Mouse (Mus musculus): ENCODE results near the gene Rassf7. TPM values are rescaled to one million over a fixed set of nuclear protein-coding genes. Genes with fewer than 3 reads are reported as not detected.

Rassf7 gene
- total and polyA plus RNA-seq, 2 experiments from 2014 or later, result 5.8 to 43.2 TPM

DNA sequence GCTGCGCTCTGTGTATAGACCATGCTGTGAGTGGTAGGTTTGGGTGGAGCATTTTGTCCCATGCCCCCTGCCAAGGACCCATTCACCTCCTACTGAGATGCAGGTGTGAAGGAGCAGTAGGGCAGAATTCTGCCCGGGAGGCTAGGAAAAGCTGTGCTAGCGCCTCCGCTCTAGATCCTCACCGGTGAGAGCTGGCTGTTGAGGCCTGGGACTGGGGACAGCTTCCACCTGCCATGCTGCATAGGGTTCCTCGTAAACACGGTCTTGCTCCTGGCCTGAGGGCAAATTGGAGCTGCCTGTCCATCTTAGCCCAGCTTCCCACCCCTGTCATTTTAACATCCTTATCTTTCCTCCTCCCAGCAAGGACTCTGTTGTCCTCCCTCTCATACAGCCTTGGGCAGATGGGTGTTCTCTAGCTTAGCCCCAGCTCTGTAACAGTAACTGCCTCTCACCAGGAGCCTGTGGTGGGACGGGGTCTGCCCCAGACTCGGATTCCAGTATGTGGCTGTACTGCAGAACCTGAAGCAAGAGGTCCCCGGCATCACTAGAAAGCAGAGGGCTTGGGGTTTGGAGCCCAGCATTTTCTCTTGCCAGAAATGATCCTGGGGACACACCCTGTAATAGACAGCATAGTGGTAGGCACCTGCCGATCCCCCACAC, 48.5 kb downstream of the Rassf7 start:
- no peaks in the 10 kb centered on the region for H3K27me3 ChIP-seq (ENCODE audit: control insufficient read depth, insufficient read depth, low read length)
- peaks cover 9% of the 10 kb centered on the region for H3K4me1 ChIP-seq (ENCODE audit: control insufficient read depth, insufficient read depth)
- 77% methylated on average over 11 of the region's 11 CpGs for WGBS
- DNase-seq (ENCODE audit: low spot score), result no peak
- TF ChIP-seq EP300 (IDR thresholded peaks at IDR 0.05; ENCODE audit: low read depth) (no peak), CTCF (IDR thresholded peaks at IDR 0.05; ENCODE audit: low read depth) (no peak)
- H3K4me3 ChIP-seq (ENCODE audit: low read depth, low read length), result no peak overlapping the region
- H3K9me3 ChIP-seq (replicated peaks; ENCODE audit: control insufficient read depth, low read length), result no peaks in the 10 kb centered on the region
- H3K36me3 ChIP-seq (replicated peaks; ENCODE audit: control insufficient read depth, insufficient read depth, low read length), result peaks cover 50% of the 10 kb centered on the region
- no peak overlapping the region for H3K4me2 ChIP-seq (ENCODE audit: low read depth, low read length)
- no peak overlapping the region for H3K9ac ChIP-seq (replicated peaks; ENCODE audit: low read depth, low read length)
- ATAC-seq (ENCODE audit: insufficient read depth, low read depth), result no peak
- no peak overlapping the region for H3K27ac ChIP-seq (ENCODE audit: low read depth)

DNA sequence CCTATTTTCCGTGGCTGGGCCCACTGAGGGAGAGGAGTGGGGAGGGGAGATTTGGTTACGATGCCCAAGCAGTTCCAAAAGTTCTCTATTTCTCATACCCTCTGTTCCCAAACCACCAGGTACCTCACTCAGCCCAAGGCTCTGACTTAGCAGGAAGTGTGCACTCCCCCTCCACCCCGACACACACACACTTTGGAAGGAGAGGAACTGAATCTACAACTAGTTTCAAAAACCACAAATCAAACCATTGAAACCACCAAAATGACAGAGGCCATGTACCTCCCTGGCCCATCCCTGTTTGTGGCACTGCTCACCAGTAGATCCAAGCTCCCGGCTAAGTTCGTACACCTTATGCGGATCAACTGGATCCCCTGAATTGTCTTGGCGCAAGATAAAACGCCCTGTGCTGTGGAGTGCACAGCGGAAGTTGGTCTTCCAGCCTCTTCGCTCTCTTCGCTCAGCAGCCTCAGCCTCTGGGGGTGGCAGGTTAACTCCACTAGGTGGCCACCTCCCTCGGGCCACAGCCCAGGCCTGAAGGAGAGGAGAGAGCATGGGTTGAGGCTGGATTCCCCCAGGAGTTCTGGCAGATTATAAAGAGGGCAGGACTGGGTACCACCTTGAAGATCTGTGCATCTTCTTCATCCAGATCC, 49.2 kb downstream of the Rassf7 start:
- TF ChIP-seq CTCF (IDR thresholded peaks at IDR 0.05; ENCODE audit: low read depth) (peak; percentile 67), EP300 (IDR thresholded peaks at IDR 0.05; ENCODE audit: low read depth) (no peak)
- Histone ChIP-seq H3K9me3 (replicated peaks; ENCODE audit: control insufficient read depth, low read length) (no peaks in the 10 kb centered on the region), H3K27ac (ENCODE audit: low read depth) (no peak overlapping the region), H3K4me3 (ENCODE audit: low read depth, low read length) (peak overlapping the region; percentile 67), H3K4me2 (ENCODE audit: low read depth, low read length) (peak overlapping the region; percentile 63), H3K9ac (replicated peaks; ENCODE audit: low read depth, low read length) (no peak overlapping the region), H3K27me3 (ENCODE audit: control insufficient read depth, insufficient read depth, low read length) (no peaks in the 10 kb centered on the region), H3K36me3 (replicated peaks; ENCODE audit: control insufficient read depth, insufficient read depth, low read length) (peaks cover 42% of the 10 kb centered on the region), H3K4me1 (ENCODE audit: control insufficient read depth, insufficient read depth) (peaks cover 9% of the 10 kb centered on the region)
- DNase-seq (ENCODE audit: low spot score), result peak; percentile 41
- peak; percentile 65 for ATAC-seq (ENCODE audit: insufficient read depth, low read depth)
- WGBS, result 30% methylated on average over 12 of the region's 12 CpGs

DNA sequence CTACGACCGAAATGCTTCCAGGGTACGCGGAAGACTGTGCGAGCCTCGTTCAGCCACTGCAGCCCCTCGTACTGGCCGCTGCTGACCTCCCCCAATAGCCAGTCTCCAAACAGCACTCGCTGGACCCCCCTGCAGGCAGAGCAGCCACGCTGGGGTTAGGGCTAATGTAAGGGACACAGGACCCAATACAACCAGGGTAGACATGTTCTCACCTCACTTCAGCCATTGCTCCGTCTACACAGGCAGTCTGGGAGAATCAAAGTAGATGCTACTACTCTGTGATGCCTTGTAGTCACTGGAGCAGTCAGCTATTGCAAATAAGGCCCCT, 49.7 kb downstream of the Rassf7 start:
- WGBS, result 36% methylated on average over 11 of the region's 11 CpGs
- no peak overlapping the region for H3K27ac ChIP-seq (ENCODE audit: low read depth)
- DNase-seq (ENCODE audit: low spot score), result no peak
- H3K9me3 ChIP-seq (replicated peaks; ENCODE audit: control insufficient read depth, low read length), result no peaks in the 10 kb centered on the region
- H3K36me3 ChIP-seq (replicated peaks; ENCODE audit: control insufficient read depth, insufficient read depth, low read length), result peaks cover 37% of the 10 kb centered on the region
- H3K4me2 ChIP-seq (ENCODE audit: low read depth, low read length), result peak overlapping the region; percentile 63
- peaks cover 9% of the 10 kb centered on the region for H3K4me1 ChIP-seq (ENCODE audit: control insufficient read depth, insufficient read depth)
- H3K9ac ChIP-seq (replicated peaks; ENCODE audit: low read depth, low read length), result no peak overlapping the region
- H3K27me3 ChIP-seq (ENCODE audit: control insufficient read depth, insufficient read depth, low read length), result no peaks in the 10 kb centered on the region
- 0 out of 2 replicates have a peak, but pooled peaks have one; percentile 7 for ATAC-seq (ENCODE audit: insufficient read depth, low read depth)
- H3K4me3 ChIP-seq (ENCODE audit: low read depth, low read length), result peak overlapping the region; percentile 67
- no peak for TF ChIP-seq CTCF (IDR thresholded peaks at IDR 0.05; ENCODE audit: low read depth)
- TF ChIP-seq EP300 (IDR thresholded peaks at IDR 0.05; ENCODE audit: low read depth), result no peak

- Histone ChIP-seq H3K4me3 (ENCODE audit: low read depth, low read length) (peak within 1 kb of the TSS; percentile 67), H3K27me3 (ENCODE audit: control insufficient read depth, insufficient read depth, low read length) (no peaks in the 10 kb centered on the region), H3K4me1 (ENCODE audit: control insufficient read depth, insufficient read depth) (peaks cover 9% of the 10 kb centered on the region), H3K27ac (ENCODE audit: low read depth) (peak within 1 kb of the TSS; percentile 46; the same call in 1 of the 2 replicates), H3K36me3 (replicated peaks; ENCODE audit: control insufficient read depth, insufficient read depth, low read length) (peaks cover 32% of the 10 kb centered on the region), H3K9ac (replicated peaks; ENCODE audit: low read depth, low read length) (peak within 1 kb of the TSS; percentile 64), H3K4me2 (ENCODE audit: low read depth, low read length) (peak within 1 kb of the TSS; percentile 63), H3K9me3 (replicated peaks; ENCODE audit: control insufficient read depth, low read length) (no peaks in the 10 kb centered on the region)
- DNase-seq (ENCODE audit: low spot score), result peak; percentile 77
- WGBS, result 5% methylated on average over 25 of the region's 25 CpGs
- no peak for TF ChIP-seq CTCF (IDR thresholded peaks at IDR 0.05; ENCODE audit: low read depth)
- no peak for TF ChIP-seq EP300 (IDR thresholded peaks at IDR 0.05; ENCODE audit: low read depth)
- ATAC-seq (ENCODE audit: insufficient read depth, low read depth), result peak; percentile 79
Observed at GRCm38 (mm10) chr7:141265739-141266561, 50.3 kb downstream of the Rassf7 start, which contains the start of gene Irf7. Irf7 (minus strand) TSS chr7:141266481.

MicroRNAs within 50 kb of the gene (microRNA counts, 519-probe panel; counts per million panel counts)
- 5,683 counts per million, percentile 74 among the panel's probes with 10 or more counts for microRNA mmu-miR-210

Small RNA genes within 50 kb of the gene (microRNA-seq; reads per million reads assigned to microRNA genes)
- 1,367 reads per million, percentile 82 among the genes with 10 or more reads in this experiment for gene Mir210

Other genes with a start within 250 kb of the Rassf7 start
- 1.4 and 23.1 TPM in 2 replicates for gene Ifitm1, start 248.6 kb upstream of the Rassf7 start, total RNA-seq (2014; rRNA removed; ENCODE audit: low replicate concordance)
- gene Ifitm1, start 248.6 kb upstream of the Rassf7 start, polyA plus RNA-seq (2015; fragmentation: Nextera tagmentation; extraction: Ambion mirVana), result 4.1 and 6.6 TPM in 2 replicates
- 148 and 324 TPM in 2 replicates for gene Ifitm3, start 205.1 kb upstream of the Rassf7 start, total RNA-seq (2014; rRNA removed; ENCODE audit: low replicate concordance)
- gene Ifitm3, start 205.1 kb upstream of the Rassf7 start, polyA plus RNA-seq (2015; fragmentation: Nextera tagmentation; extraction: Ambion mirVana), result 202 and 230 TPM in 2 replicates
- not detected in 2 replicates for gene Ifitm6, start 197.9 kb upstream of the Rassf7 start, total RNA-seq (2014; rRNA removed; ENCODE audit: low replicate concordance)
- 0.30 and 0.74 TPM in 2 replicates for gene Ifitm6, start 197.9 kb upstream of the Rassf7 start, polyA plus RNA-seq (2015; fragmentation: Nextera tagmentation; extraction: Ambion mirVana)
- gene Gm17387, start 186.7 kb upstream of the Rassf7 start, total RNA-seq (2014; rRNA removed; ENCODE audit: low replicate concordance), result not detected in 2 replicates
- not detected in 2 replicates for gene Gm17387, start 186.7 kb upstream of the Rassf7 start, polyA plus RNA-seq (2015; fragmentation: Nextera tagmentation; extraction: Ambion mirVana)
- gene B4galnt4, start 154.8 kb upstream of the Rassf7 start, total RNA-seq (2014; rRNA removed; ENCODE audit: low replicate concordance), result 0.43 TPM in 1 of 2 replicates, not detected in the other
- 0.10 TPM in 1 of 2 replicates, not detected in the other for gene B4galnt4, start 154.8 kb upstream of the Rassf7 start, polyA plus RNA-seq (2015; fragmentation: Nextera tagmentation; extraction: Ambion mirVana)
- 3.8 TPM in 1 of 2 replicates, not detected in the other for gene Pkp3, start 137.6 kb upstream of the Rassf7 start, total RNA-seq (2014; rRNA removed; ENCODE audit: low replicate concordance)
- 0.19 and 0.20 TPM in 2 replicates for gene Pkp3, start 137.6 kb upstream of the Rassf7 start, polyA plus RNA-seq (2015; fragmentation: Nextera tagmentation; extraction: Ambion mirVana)
- 10.3 and 16.8 TPM in 2 replicates for gene Sigirr, start 115.3 kb upstream of the Rassf7 start, total RNA-seq (2014; rRNA removed; ENCODE audit: low replicate concordance)
- 4.2 and 5.1 TPM in 2 replicates for gene Sigirr, start 115.3 kb upstream of the Rassf7 start, polyA plus RNA-seq (2015; fragmentation: Nextera tagmentation; extraction: Ambion mirVana)
- not detected in 2 replicates for gene Ano9, start 98.1 kb upstream of the Rassf7 start, total RNA-seq (2014; rRNA removed; ENCODE audit: low replicate concordance)
- 0.04 and 0.07 TPM in 2 replicates for gene Ano9, start 98.1 kb upstream of the Rassf7 start, polyA plus RNA-seq (2015; fragmentation: Nextera tagmentation; extraction: Ambion mirVana)
- 22.3 and 35.5 TPM in 2 replicates for gene Ptdss2, start 93.5 kb upstream of the Rassf7 start, total RNA-seq (2014; rRNA removed; ENCODE audit: low replicate concordance)
- 54.8 and 56.9 TPM in 2 replicates for gene Ptdss2, start 93.5 kb upstream of the Rassf7 start, polyA plus RNA-seq (2015; fragmentation: Nextera tagmentation; extraction: Ambion mirVana)
- gene Rnh1, start 43.0 kb upstream of the Rassf7 start, total RNA-seq (2014; rRNA removed; ENCODE audit: low replicate concordance), result 157 and 172 TPM in 2 replicates
- gene Rnh1, start 43.0 kb upstream of the Rassf7 start, polyA plus RNA-seq (2015; fragmentation: Nextera tagmentation; extraction: Ambion mirVana), result 88.3 and 90.2 TPM in 2 replicates
- 72.2 and 74.9 TPM in 2 replicates for gene Hras, start 21.9 kb upstream of the Rassf7 start, total RNA-seq (2014; rRNA removed; ENCODE audit: low replicate concordance)
- gene Hras, start 21.9 kb upstream of the Rassf7 start, polyA plus RNA-seq (2015; fragmentation: Nextera tagmentation; extraction: Ambion mirVana), result 73.5 and 78.9 TPM in 2 replicates
- gene Lrrc56, start 21.7 kb upstream of the Rassf7 start, total RNA-seq (2014; rRNA removed; ENCODE audit: low replicate concordance), result 1.1 and 5.6 TPM in 2 replicates
- gene Lrrc56, start 21.7 kb upstream of the Rassf7 start, polyA plus RNA-seq (2015; fragmentation: Nextera tagmentation; extraction: Ambion mirVana), result 2.9 TPM in 2 replicates
- gene Lmntd2, start 1.8 kb upstream of the Rassf7 start, total RNA-seq (2014; rRNA removed; ENCODE audit: low replicate concordance), result 0.12 TPM in 1 of 2 replicates, not detected in the other
- 0.07 and 0.15 TPM in 2 replicates for gene Lmntd2, start 1.8 kb upstream of the Rassf7 start, polyA plus RNA-seq (2015; fragmentation: Nextera tagmentation; extraction: Ambion mirVana)
- 28.9 and 31.9 TPM in 2 replicates for gene Phrf1, start 12.9 kb downstream of the Rassf7 start, total RNA-seq (2014; rRNA removed; ENCODE audit: low replicate concordance)
- 17.4 and 20.4 TPM in 2 replicates for gene Phrf1, start 12.9 kb downstream of the Rassf7 start, polyA plus RNA-seq (2015; fragmentation: Nextera tagmentation; extraction: Ambion mirVana)
- gene Irf7, start 50.6 kb downstream of the Rassf7 start, total RNA-seq (2014; rRNA removed; ENCODE audit: low replicate concordance), result 10.0 and 18.8 TPM in 2 replicates
- 6.2 and 7.5 TPM in 2 replicates for gene Irf7, start 50.6 kb downstream of the Rassf7 start, polyA plus RNA-seq (2015; fragmentation: Nextera tagmentation; extraction: Ambion mirVana)
- not detected in 2 replicates for gene Cdhr5, start 60.9 kb downstream of the Rassf7 start, total RNA-seq (2014; rRNA removed; ENCODE audit: low replicate concordance)
- not detected in 2 replicates for gene Cdhr5, start 60.9 kb downstream of the Rassf7 start, polyA plus RNA-seq (2015; fragmentation: Nextera tagmentation; extraction: Ambion mirVana)
- gene Sct, start 63.3 kb downstream of the Rassf7 start, total RNA-seq (2014; rRNA removed; ENCODE audit: low replicate concordance), result not detected in 2 replicates
- gene Sct, start 63.3 kb downstream of the Rassf7 start, polyA plus RNA-seq (2015; fragmentation: Nextera tagmentation; extraction: Ambion mirVana), result 1.0 and 1.6 TPM in 2 replicates
- not detected in 2 replicates for gene Drd4, start 76.1 kb downstream of the Rassf7 start, total RNA-seq (2014; rRNA removed; ENCODE audit: low replicate concordance)
- 0.07 TPM in 1 of 2 replicates, not detected in the other for gene Drd4, start 76.1 kb downstream of the Rassf7 start, polyA plus RNA-seq (2015; fragmentation: Nextera tagmentation; extraction: Ambion mirVana)
- 26.4 and 30.6 TPM in 2 replicates for gene Deaf1, start 111.8 kb downstream of the Rassf7 start, total RNA-seq (2014; rRNA removed; ENCODE audit: low replicate concordance)
- 21.2 and 22.0 TPM in 2 replicates for gene Deaf1, start 111.8 kb downstream of the Rassf7 start, polyA plus RNA-seq (2015; fragmentation: Nextera tagmentation; extraction: Ambion mirVana)
- 23.6 and 33.0 TPM in 2 replicates for gene Tmem80, start 111.9 kb downstream of the Rassf7 start, total RNA-seq (2014; rRNA removed; ENCODE audit: low replicate concordance)
- 29.8 and 29.9 TPM in 2 replicates for gene Tmem80, start 111.9 kb downstream of the Rassf7 start, polyA plus RNA-seq (2015; fragmentation: Nextera tagmentation; extraction: Ambion mirVana)
- 2.7 and 8.9 TPM in 2 replicates for gene Eps8l2, start 123.0 kb downstream of the Rassf7 start, total RNA-seq (2014; rRNA removed; ENCODE audit: low replicate concordance)
- 0.67 and 0.69 TPM in 2 replicates for gene Eps8l2, start 123.0 kb downstream of the Rassf7 start, polyA plus RNA-seq (2015; fragmentation: Nextera tagmentation; extraction: Ambion mirVana)
- gene Taldo1, start 176.3 kb downstream of the Rassf7 start, total RNA-seq (2014; rRNA removed; ENCODE audit: low replicate concordance), result 151 and 173 TPM in 2 replicates
- gene Taldo1, start 176.3 kb downstream of the Rassf7 start, polyA plus RNA-seq (2015; fragmentation: Nextera tagmentation; extraction: Ambion mirVana), result 225 and 238 TPM in 2 replicates
- gene Gatd1, start 198.3 kb downstream of the Rassf7 start, total RNA-seq (2014; rRNA removed; ENCODE audit: low replicate concordance), result 29.4 and 32.7 TPM in 2 replicates
- gene Gatd1, start 198.3 kb downstream of the Rassf7 start, polyA plus RNA-seq (2015; fragmentation: Nextera tagmentation; extraction: Ambion mirVana), result 19.9 and 24.2 TPM in 2 replicates
- gene Cend1, start 213.6 kb downstream of the Rassf7 start, total RNA-seq (2014; rRNA removed; ENCODE audit: low replicate concordance), result 0.27 and 3.2 TPM in 2 replicates
- gene Cend1, start 213.6 kb downstream of the Rassf7 start, polyA plus RNA-seq (2015; fragmentation: Nextera tagmentation; extraction: Ambion mirVana), result 1.7 and 1.8 TPM in 2 replicates
- gene Slc25a22, start 222.0 kb downstream of the Rassf7 start, total RNA-seq (2014; rRNA removed; ENCODE audit: low replicate concordance), result 9.7 and 17.7 TPM in 2 replicates
- gene Slc25a22, start 222.0 kb downstream of the Rassf7 start, polyA plus RNA-seq (2015; fragmentation: Nextera tagmentation; extraction: Ambion mirVana), result 11.8 and 13.1 TPM in 2 replicates
- gene Pidd1, start 228.2 kb downstream of the Rassf7 start, total RNA-seq (2014; rRNA removed; ENCODE audit: low replicate concordance), result 0.15 and 2.0 TPM in 2 replicates
- 1.7 and 2.3 TPM in 2 replicates for gene Pidd1, start 228.2 kb downstream of the Rassf7 start, polyA plus RNA-seq (2015; fragmentation: Nextera tagmentation; extraction: Ambion mirVana)
- 302 and 309 TPM in 2 replicates for gene Rplp2, start 231.5 kb downstream of the Rassf7 start, total RNA-seq (2014; rRNA removed; ENCODE audit: low replicate concordance)
- gene Rplp2, start 231.5 kb downstream of the Rassf7 start, polyA plus RNA-seq (2015; fragmentation: Nextera tagmentation; extraction: Ambion mirVana), result 880 and 926 TPM in 2 replicates
- gene Pnpla2, start 239.3 kb downstream of the Rassf7 start, total RNA-seq (2014; rRNA removed; ENCODE audit: low replicate concordance), result 47.9 and 63.8 TPM in 2 replicates
- 157 and 159 TPM in 2 replicates for gene Pnpla2, start 239.3 kb downstream of the Rassf7 start, polyA plus RNA-seq (2015; fragmentation: Nextera tagmentation; extraction: Ambion mirVana)
- 6.2 and 134 TPM in 2 replicates for gene Cracr2b, start 245.2 kb downstream of the Rassf7 start, total RNA-seq (2014; rRNA removed; ENCODE audit: low replicate concordance)
- gene Cracr2b, start 245.2 kb downstream of the Rassf7 start, polyA plus RNA-seq (2015; fragmentation: Nextera tagmentation; extraction: Ambion mirVana), result 23.9 and 24.2 TPM in 2 replicates